Mouse (Mus musculus): ENCODE data around the gene Cep44.

DNA sequence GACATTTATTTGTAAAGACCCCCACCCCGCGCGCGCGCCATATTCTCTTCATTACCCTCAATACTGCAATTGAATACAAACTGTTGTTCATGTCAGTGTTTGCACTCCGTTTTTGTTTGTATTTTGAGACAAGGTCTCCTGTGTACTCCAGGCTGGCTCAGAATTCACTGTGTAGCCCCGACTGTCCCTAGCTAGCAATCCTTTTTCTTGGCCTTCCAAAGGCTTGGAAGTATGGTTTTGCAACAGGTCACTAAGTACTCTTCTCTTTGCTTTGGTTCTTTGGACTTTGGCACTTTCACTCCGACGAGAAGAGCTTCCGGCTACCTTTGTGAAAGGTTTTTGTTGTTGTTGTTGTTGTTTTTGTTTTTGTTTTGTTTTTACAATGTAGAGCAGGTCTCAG lies 1.2 kb upstream of the Cep44 start:
- TF ChIP-seq CTCF (IDR thresholded peaks at IDR 0.05; ENCODE audit: control insufficient read depth, insufficient read depth, insufficient replicate concordance, low read depth, low read length) (no peak), POLR2A (IDR thresholded peaks at IDR 0.05; ENCODE audit: control insufficient read depth, low read depth, low read length) (no peak)

Data from testis, adult 2 months (tissue).